Mouse (Mus musculus): ENCODE results near the gene Rab26. TPM values are rescaled to one million over a fixed set of nuclear protein-coding genes. Genes with fewer than 3 reads are reported as not detected.

Gene Rab26
- polyA plus RNA-seq, 1 experiment: 21.7 TPM

- Histone ChIP-seq H3K4me3 (replicated peaks; ENCODE audit: insufficient read depth, low read depth, low read length) (no peak overlapping the region), H3K4me1 (ENCODE audit: control insufficient read depth, insufficient read depth, low read length) (peaks cover 26% of the 10 kb centered on the region), H3K27me3 (ENCODE audit: control insufficient read depth, insufficient read depth, low read length) (no peaks in the 10 kb centered on the region), H3K27ac (ENCODE audit: insufficient read depth, low read length) (no peak overlapping the region)
- no peak for DNase-seq
- no peak for TF ChIP-seq CTCF (IDR thresholded peaks at IDR 0.05; ENCODE audit: borderline replicate concordance, insufficient read depth, low read depth, low read length)
- no peak for TF ChIP-seq POLR2A (IDR thresholded peaks at IDR 0.05; ENCODE audit: borderline replicate concordance, insufficient read depth, low read length)
- 77% methylated on average over 3 of the region's 3 CpGs for WGBS
Observed at GRCm38 (mm10) chr17:24531064-24531463, 2.9 kb downstream of the Rab26 start.

GRCm38 (mm10) chr17:24530361-24531050 lies 3.5 kb downstream of the Rab26 start:
- 33% methylated on average over 8 of the region's 8 CpGs for WGBS
- Histone ChIP-seq H3K27ac (ENCODE audit: insufficient read depth, low read length) (no peak overlapping the region), H3K4me1 (ENCODE audit: control insufficient read depth, insufficient read depth, low read length) (peaks cover 26% of the 10 kb centered on the region), H3K27me3 (ENCODE audit: control insufficient read depth, insufficient read depth, low read length) (no peaks in the 10 kb centered on the region), H3K4me3 (replicated peaks; ENCODE audit: insufficient read depth, low read depth, low read length) (no peak overlapping the region)
- DNase-seq: no peak
- TF ChIP-seq CTCF (IDR thresholded peaks at IDR 0.05; ENCODE audit: borderline replicate concordance, insufficient read depth, low read depth, low read length): 0 out of 2 replicates have a peak, but pooled peaks have one; percentile 24
- no peak for TF ChIP-seq POLR2A (IDR thresholded peaks at IDR 0.05; ENCODE audit: borderline replicate concordance, insufficient read depth, low read length)

- 18% methylated on average over 5 of the region's 5 CpGs for WGBS
- H3K4me3 ChIP-seq (replicated peaks; ENCODE audit: insufficient read depth, low read depth, low read length): no peak overlapping the region
- no peaks in the 10 kb centered on the region for H3K27me3 ChIP-seq (ENCODE audit: control insufficient read depth, insufficient read depth, low read length)
- DNase-seq: no peak
- TF ChIP-seq CTCF (IDR thresholded peaks at IDR 0.05; ENCODE audit: borderline replicate concordance, insufficient read depth, low read depth, low read length) (no peak), POLR2A (IDR thresholded peaks at IDR 0.05; ENCODE audit: borderline replicate concordance, insufficient read depth, low read length) (no peak)
- H3K4me1 ChIP-seq (ENCODE audit: control insufficient read depth, insufficient read depth, low read length): peaks cover 26% of the 10 kb centered on the region
- no peak overlapping the region for H3K27ac ChIP-seq (ENCODE audit: insufficient read depth, low read length)
Observed at GRCm38 (mm10) chr17:24529883-24530282, 4.1 kb downstream of the Rab26 start.

- DNase-seq: peak; percentile 64 to 74
- WGBS: 2% methylated on average over 4 of the region's 4 CpGs
- H3K27me3 ChIP-seq (ENCODE audit: control insufficient read depth, insufficient read depth, low read length): no peaks in the 10 kb centered on the region
- peak overlapping the region; percentile 44; the same call in 1 of the 2 replicates for H3K27ac ChIP-seq (ENCODE audit: insufficient read depth, low read length)
- peak overlapping the region; percentile 66 for H3K4me3 ChIP-seq (replicated peaks; ENCODE audit: insufficient read depth, low read depth, low read length)
- no peak for TF ChIP-seq POLR2A (IDR thresholded peaks at IDR 0.05; ENCODE audit: borderline replicate concordance, insufficient read depth, low read length)
- peak; percentile 94 for TF ChIP-seq CTCF (IDR thresholded peaks at IDR 0.05; ENCODE audit: borderline replicate concordance, insufficient read depth, low read depth, low read length)
- H3K4me1 ChIP-seq (ENCODE audit: control insufficient read depth, insufficient read depth, low read length): peaks cover 29% of the 10 kb centered on the region
Observed at GRCm38 (mm10) chr17:24529007-24529451, 5.0 kb downstream of the Rab26 start.

GRCm38 (mm10) chr17:24528560-24528918 lies 5.5 kb downstream of the Rab26 start:
- TF ChIP-seq CTCF (IDR thresholded peaks at IDR 0.05; ENCODE audit: borderline replicate concordance, insufficient read depth, low read depth, low read length) (no peak), POLR2A (IDR thresholded peaks at IDR 0.05; ENCODE audit: borderline replicate concordance, insufficient read depth, low read length) (no peak)
- under 1% methylated on average over 8 of the region's 8 CpGs for WGBS
- 0 out of 2 replicates have a peak overlapping the region, but pooled peaks have one; percentile 2 for H3K27ac ChIP-seq (ENCODE audit: insufficient read depth, low read length)
- peaks cover 27% of the 10 kb centered on the region for H3K4me1 ChIP-seq (ENCODE audit: control insufficient read depth, insufficient read depth, low read length)
- DNase-seq: no peak
- H3K4me3 ChIP-seq (replicated peaks; ENCODE audit: insufficient read depth, low read depth, low read length): peak overlapping the region; percentile 66
- no peaks in the 10 kb centered on the region for H3K27me3 ChIP-seq (ENCODE audit: control insufficient read depth, insufficient read depth, low read length)

GRCm38 (mm10) chr17:24527723-24528559 lies 6.1 kb downstream of the Rab26 start, which contains the start of gene Traf7:
Traf7 (minus strand) TSS chr17:24527938.
- H3K4me3 ChIP-seq (replicated peaks; ENCODE audit: insufficient read depth, low read depth, low read length): peak within 1 kb of the TSS; percentile 74
- H3K27ac ChIP-seq (ENCODE audit: insufficient read depth, low read length): peak within 1 kb of the TSS; percentile 26; the same call in 1 of the 2 replicates
- H3K4me1 ChIP-seq (ENCODE audit: control insufficient read depth, insufficient read depth, low read length): peaks cover 23% of the 10 kb centered on the region
- H3K27me3 ChIP-seq (ENCODE audit: control insufficient read depth, insufficient read depth, low read length): no peaks in the 10 kb centered on the region
- no peak for TF ChIP-seq CTCF (IDR thresholded peaks at IDR 0.05; ENCODE audit: borderline replicate concordance, insufficient read depth, low read depth, low read length)
- peak; percentile 99; the same call in 1 of the 2 replicates for TF ChIP-seq POLR2A (IDR thresholded peaks at IDR 0.05; ENCODE audit: borderline replicate concordance, insufficient read depth, low read length)
- under 1% methylated on average over 40 of the region's 40 CpGs for WGBS
- peak; percentile 91 to 99 for DNase-seq

GRCm38 (mm10) chr17:24527315-24527714 lies 6.7 kb downstream of the Rab26 start:
- H3K4me3 ChIP-seq (replicated peaks; ENCODE audit: insufficient read depth, low read depth, low read length): peak overlapping the region; percentile 74
- peak overlapping the region; percentile 26; the same call in 1 of the 2 replicates for H3K27ac ChIP-seq (ENCODE audit: insufficient read depth, low read length)
- H3K27me3 ChIP-seq (ENCODE audit: control insufficient read depth, insufficient read depth, low read length): no peaks in the 10 kb centered on the region
- DNase-seq: no peak
- peaks cover 22% of the 10 kb centered on the region for H3K4me1 ChIP-seq (ENCODE audit: control insufficient read depth, insufficient read depth, low read length)
- TF ChIP-seq POLR2A (IDR thresholded peaks at IDR 0.05; ENCODE audit: borderline replicate concordance, insufficient read depth, low read length): no peak
- TF ChIP-seq CTCF (IDR thresholded peaks at IDR 0.05; ENCODE audit: borderline replicate concordance, insufficient read depth, low read depth, low read length): no peak
- WGBS: under 1% methylated on average over 19 of the region's 19 CpGs

All from cerebellum, adult 2 months (tissue).